Mouse (Mus musculus) E14TG2a.4 (cell line): ENCODE measurements at regions not wholly inside any gene's neighbourhood (a gene's known extent, or its start where the extent isn't known, plus 50 kb on each side); places are given as distances from the start of the nearest gene placed in this dataset.
"Not testable (repeated sequence)": the region's sequence is repeated elsewhere in the genome, so short reads cannot be mapped to it uniquely, and the experiment has no call there.

Source experiments
- H3K27me3 ChIP-seq: 2 replicates; pipeline ENCODE4 v1.6.1; 2014; ENCODE audit warnings: low read length, control low read depth; ENCODE audit not compliant: insufficient read depth
- H3K36me3 ChIP-seq: 2 replicates; pipeline ENCODE4 v1.6.1; 2014; ENCODE audit warnings: low read length, control low read depth; ENCODE audit not compliant: insufficient read depth
- H3K4me1 ChIP-seq: replicated peaks from 2 replicates; pipeline ENCODE4 v1.6.1; 2014; ENCODE audit warnings: low read depth, low read length, control low read depth
- H3K4me3 ChIP-seq: replicated peaks from 2 replicates; pipeline ENCODE4 v1.5.1; 2014; ENCODE audit warnings: mild to moderate bottlenecking, low read length
- H3K9me3 ChIP-seq: 2 replicates; pipeline ENCODE4 v1.6.1; 2014; ENCODE audit warnings: low read length, control low read depth
- CTCF ChIP-seq: conservative IDR thresholded peaks from 2 replicates; pipeline ENCODE4 v1.5.1; 2014; ENCODE audit warnings: low read length
- NANOG ChIP-seq: IDR thresholded peaks from 2 replicates; pipeline ENCODE4 v1.6.1; 2014; ENCODE audit warnings: borderline replicate concordance, low read length, mixed read lengths
- POU5F1 ChIP-seq: IDR thresholded peaks from 2 replicates; pipeline ENCODE4 v1.6.1; 2014; ENCODE audit warnings: low read length, borderline replicate concordance

- H3K9me3 ChIP-seq: no peaks in the 10 kb centered on the region
- H3K4me3 ChIP-seq: no peak overlapping the region
- H3K36me3 ChIP-seq: no peaks in the 10 kb centered on the region
- no peaks in the 10 kb centered on the region for H3K27me3 ChIP-seq
- peak; percentile 28 for TF ChIP-seq CTCF
- no peak for TF ChIP-seq NANOG
- H3K4me1 ChIP-seq: no peaks in the 10 kb centered on the region
These were observed 83.8 kb downstream of the Fam174a start for GRCm38 (mm10) chr1:95397188-95397587.

GRCm38 (mm10) chr1:95399764-95400163 is 86.3 kb downstream of the Fam174a start:
- no peaks in the 10 kb centered on the region for H3K36me3 ChIP-seq
- H3K27me3 ChIP-seq: no peaks in the 10 kb centered on the region
- H3K4me1 ChIP-seq: no peaks in the 10 kb centered on the region
- H3K4me3 ChIP-seq: no peak overlapping the region
- TF ChIP-seq NANOG (no peak), CTCF (no peak), POU5F1 (no peak)
- H3K9me3 ChIP-seq: no peaks in the 10 kb centered on the region

- Histone ChIP-seq H3K36me3 (no peaks in the 10 kb centered on the region), H3K27me3 (no peaks in the 10 kb centered on the region), H3K9me3 (no peaks in the 10 kb centered on the region), H3K4me1 (no peaks in the 10 kb centered on the region), H3K4me3 (no peak overlapping the region)
- no peak for TF ChIP-seq CTCF
- no peak for TF ChIP-seq NANOG
- no peak for TF ChIP-seq POU5F1
These were observed 108.8 kb downstream of the Fam174a start for GRCm38 (mm10) chr1:95422253-95422652.

- TF ChIP-seq CTCF: no peak
- no peak for TF ChIP-seq POU5F1
- TF ChIP-seq NANOG: no peak
- Histone ChIP-seq H3K36me3 (no peaks in the 10 kb centered on the region), H3K9me3 (no peaks in the 10 kb centered on the region), H3K4me1 (no peaks in the 10 kb centered on the region), H3K27me3 (no peaks in the 10 kb centered on the region), H3K4me3 (no peak overlapping the region)
These were observed 112.0 kb downstream of the Fam174a start for GRCm38 (mm10) chr1:95425420-95425819.

GRCm38 (mm10) chr1:95437155-95437554 is 123.7 kb downstream of the Fam174a start:
- H3K27me3 ChIP-seq: no peaks in the 10 kb centered on the region
- TF ChIP-seq POU5F1 (no peak), CTCF (no peak), NANOG (no peak)
- H3K4me1 ChIP-seq: no peaks in the 10 kb centered on the region
- H3K36me3 ChIP-seq: no peaks in the 10 kb centered on the region
- no peaks in the 10 kb centered on the region for H3K9me3 ChIP-seq
- H3K4me3 ChIP-seq: no peak overlapping the region

GRCm38 (mm10) chr1:95445541-95445940 is 132.1 kb downstream of the Fam174a start:
- Histone ChIP-seq H3K4me1 (no peaks in the 10 kb centered on the region), H3K36me3 (no peaks in the 10 kb centered on the region), H3K27me3 (no peaks in the 10 kb centered on the region), H3K9me3 (no peaks in the 10 kb centered on the region), H3K4me3 (no peak overlapping the region)
- TF ChIP-seq NANOG: no peak
- TF ChIP-seq POU5F1: no peak
- TF ChIP-seq CTCF: no peak

- Histone ChIP-seq H3K4me3 (no peak overlapping the region), H3K9me3 (no peaks in the 10 kb centered on the region), H3K4me1 (no peaks in the 10 kb centered on the region), H3K27me3 (no peaks in the 10 kb centered on the region), H3K36me3 (no peaks in the 10 kb centered on the region)
- no peak for TF ChIP-seq NANOG
- no peak for TF ChIP-seq CTCF
- TF ChIP-seq POU5F1: no peak
These were observed 135.6 kb downstream of the Fam174a start for GRCm38 (mm10) chr1:95448962-95449558.

GRCm38 (mm10) chr1:95450920-95451332 is 137.5 kb downstream of the Fam174a start:
- Histone ChIP-seq H3K36me3 (no peaks in the 10 kb centered on the region), H3K9me3 (no peaks in the 10 kb centered on the region), H3K27me3 (no peaks in the 10 kb centered on the region), H3K4me3 (no peak overlapping the region), H3K4me1 (no peaks in the 10 kb centered on the region)
- no peak for TF ChIP-seq CTCF
- TF ChIP-seq POU5F1: no peak
- no peak for TF ChIP-seq NANOG

GRCm38 (mm10) chr1:95451755-95452154 is 138.3 kb downstream of the Fam174a start:
- not testable (repeated sequence) for H3K4me3 ChIP-seq, H3K9me3 ChIP-seq, H3K4me1 ChIP-seq, H3K36me3 ChIP-seq, H3K27me3 ChIP-seq

GRCm38 (mm10) chr1:95454246-95454645 is 140.8 kb downstream of the Fam174a start:
- TF ChIP-seq NANOG: no peak
- TF ChIP-seq POU5F1: no peak
- TF ChIP-seq CTCF: no peak
- Histone ChIP-seq H3K36me3 (no peaks in the 10 kb centered on the region), H3K4me1 (no peaks in the 10 kb centered on the region), H3K27me3 (no peaks in the 10 kb centered on the region), H3K4me3 (no peak overlapping the region), H3K9me3 (no peaks in the 10 kb centered on the region)
